Mouse (Mus musculus): ENCODE data around the gene Tcaf3.

Tcaf3 gene

GRCm38 (mm10) chr6:42542036-42543031 is 55.2 kb downstream of the Tcaf3 start:
- DNase-seq (ENCODE audit: low spot score in 2 of 2), result no peak

- no peak for DNase-seq (ENCODE audit: low spot score in 2 of 2)
Observed at GRCm38 (mm10) chr6:42540681-42541080, 56.8 kb downstream of the Tcaf3 start.

GRCm38 (mm10) chr6:42539711-42540110 is 57.8 kb downstream of the Tcaf3 start:
- no peak for DNase-seq (ENCODE audit: low spot score in 2 of 2)
